Mouse (Mus musculus): ENCODE results near the gene Proz. TPM values are rescaled to one million over a fixed set of nuclear protein-coding genes. Genes with fewer than 3 reads are reported as not detected.
"Not testable (repeated sequence)": the region's sequence is repeated elsewhere in the genome, so short reads cannot be mapped to it uniquely, and the experiment has no call there.

The Proz gene
- polyA plus RNA-seq, 1 experiment, result 0.07 TPM

- H3K27me3 ChIP-seq (ENCODE audit: control insufficient read depth, insufficient read depth, low read length), result no peaks in the 10 kb centered on the region
- no peak for TF ChIP-seq CTCF (IDR thresholded peaks at IDR 0.05; ENCODE audit: control insufficient read depth, insufficient read depth, insufficient replicate concordance, low read depth, low read length)
- TF ChIP-seq POLR2A (IDR thresholded peaks at IDR 0.05; ENCODE audit: control insufficient read depth, low read depth, low read length), result no peak
- H3K27ac ChIP-seq (ENCODE audit: control insufficient read depth, insufficient read depth, low read depth, low read length), result no peak overlapping the region
- H3K4me3 ChIP-seq (ENCODE audit: control insufficient read depth, low read depth, low read length), result no peak overlapping the region
- H3K36me3 ChIP-seq (ENCODE audit: control insufficient read depth, insufficient read depth, low read length), result no peaks in the 10 kb centered on the region; the same call in 1 of the 2 replicates
- H3K4me1 ChIP-seq (ENCODE audit: control insufficient read depth, insufficient read depth, low read length), result no peaks in the 10 kb centered on the region
Observed at GRCm38 (mm10) chr8:13073255-13073654, 12.5 kb downstream of the Proz start.

GRCm38 (mm10) chr8:13075044-13075443 lies 14.3 kb downstream of the Proz start:
- Histone ChIP-seq H3K4me3 (ENCODE audit: control insufficient read depth, low read depth, low read length) (no peak overlapping the region), H3K27me3 (ENCODE audit: control insufficient read depth, insufficient read depth, low read length) (no peaks in the 10 kb centered on the region), H3K36me3 (ENCODE audit: control insufficient read depth, insufficient read depth, low read length) (no peaks in the 10 kb centered on the region; the same call in 1 of the 2 replicates), H3K27ac (ENCODE audit: control insufficient read depth, insufficient read depth, low read depth, low read length) (no peak overlapping the region), H3K4me1 (ENCODE audit: control insufficient read depth, insufficient read depth, low read length) (no peaks in the 10 kb centered on the region)
- TF ChIP-seq CTCF (IDR thresholded peaks at IDR 0.05; ENCODE audit: control insufficient read depth, insufficient read depth, insufficient replicate concordance, low read depth, low read length) (no peak), POLR2A (IDR thresholded peaks at IDR 0.05; ENCODE audit: control insufficient read depth, low read depth, low read length) (no peak)

GRCm38 (mm10) chr8:13075579-13075978 lies 14.9 kb downstream of the Proz start:
- H3K27me3 ChIP-seq (ENCODE audit: control insufficient read depth, insufficient read depth, low read length); H3K27ac ChIP-seq (ENCODE audit: control insufficient read depth, insufficient read depth, low read depth, low read length); H3K4me3 ChIP-seq (ENCODE audit: control insufficient read depth, low read depth, low read length); H3K36me3 ChIP-seq (ENCODE audit: control insufficient read depth, insufficient read depth, low read length); H3K4me1 ChIP-seq (ENCODE audit: control insufficient read depth, insufficient read depth, low read length): not testable (repeated sequence)

GRCm38 (mm10) chr8:13077542-13077941 lies 16.8 kb downstream of the Proz start:
- no peaks in the 10 kb centered on the region for H3K27me3 ChIP-seq (ENCODE audit: control insufficient read depth, insufficient read depth, low read length)
- H3K4me1 ChIP-seq (ENCODE audit: control insufficient read depth, insufficient read depth, low read length), result no peaks in the 10 kb centered on the region
- H3K4me3 ChIP-seq (ENCODE audit: control insufficient read depth, low read depth, low read length), result no peak overlapping the region
- no peaks in the 10 kb centered on the region; the same call in 1 of the 2 replicates for H3K36me3 ChIP-seq (ENCODE audit: control insufficient read depth, insufficient read depth, low read length)
- TF ChIP-seq POLR2A (IDR thresholded peaks at IDR 0.05; ENCODE audit: control insufficient read depth, low read depth, low read length) (no peak), CTCF (IDR thresholded peaks at IDR 0.05; ENCODE audit: control insufficient read depth, insufficient read depth, insufficient replicate concordance, low read depth, low read length) (no peak)
- H3K27ac ChIP-seq (ENCODE audit: control insufficient read depth, insufficient read depth, low read depth, low read length), result no peak overlapping the region

- Histone ChIP-seq H3K4me1 (ENCODE audit: control insufficient read depth, insufficient read depth, low read length) (peaks cover 2% of the 10 kb centered on the region; the same call in 1 of the 2 replicates), H3K27ac (ENCODE audit: control insufficient read depth, insufficient read depth, low read depth, low read length) (peak overlapping the region; percentile 85), H3K27me3 (ENCODE audit: control insufficient read depth, insufficient read depth, low read length) (no peaks in the 10 kb centered on the region), H3K36me3 (ENCODE audit: control insufficient read depth, insufficient read depth, low read length) (0 out of 2 replicates have a peak, but pooled peaks cover 1% of the 10 kb centered on the region), H3K4me3 (ENCODE audit: control insufficient read depth, low read depth, low read length) (peak overlapping the region; percentile 93)
- TF ChIP-seq CTCF (IDR thresholded peaks at IDR 0.05; ENCODE audit: control insufficient read depth, insufficient read depth, insufficient replicate concordance, low read depth, low read length) (no peak), POLR2A (IDR thresholded peaks at IDR 0.05; ENCODE audit: control insufficient read depth, low read depth, low read length) (peak; percentile 36; the same call in 1 of the 2 replicates)
Observed at GRCm38 (mm10) chr8:13104691-13105086, 44.0 kb downstream of the Proz start.

- Histone ChIP-seq H3K36me3 (ENCODE audit: control insufficient read depth, insufficient read depth, low read length) (no peaks in the 10 kb centered on the region), H3K4me3 (ENCODE audit: control insufficient read depth, low read depth, low read length) (peak within 1 kb of the TSS; percentile 93)
- TF ChIP-seq CTCF (IDR thresholded peaks at IDR 0.05; ENCODE audit: control insufficient read depth, insufficient read depth, insufficient replicate concordance, low read depth, low read length), result peak; percentile 44
- peak; percentile 64; the same call in 1 of the 2 replicates for TF ChIP-seq POLR2A (IDR thresholded peaks at IDR 0.05; ENCODE audit: control insufficient read depth, low read depth, low read length)
Observed at GRCm38 (mm10) chr8:13105087-13105881, 44.6 kb downstream of the Proz start, which contains the start of the genes Pcid2 and Cul4a. Gene Pcid2 (minus strand): TSS chr8:13105459. Gene Cul4a (plus strand): TSS chr8:13105621.

GRCm38 (mm10) chr8:13105908-13106551 lies 45.3 kb downstream of the Proz start:
- H3K27ac ChIP-seq (ENCODE audit: control insufficient read depth, insufficient read depth, low read depth, low read length), result peak overlapping the region; percentile 85
- peak overlapping the region; percentile 93 for H3K4me3 ChIP-seq (ENCODE audit: control insufficient read depth, low read depth, low read length)
- TF ChIP-seq POLR2A (IDR thresholded peaks at IDR 0.05; ENCODE audit: control insufficient read depth, low read depth, low read length), result no peak
- no peak for TF ChIP-seq CTCF (IDR thresholded peaks at IDR 0.05; ENCODE audit: control insufficient read depth, insufficient read depth, insufficient replicate concordance, low read depth, low read length)
- no peaks in the 10 kb centered on the region for H3K27me3 ChIP-seq (ENCODE audit: control insufficient read depth, insufficient read depth, low read length)
- H3K36me3 ChIP-seq (ENCODE audit: control insufficient read depth, insufficient read depth, low read length), result no peaks in the 10 kb centered on the region
- peaks cover 2% of the 10 kb centered on the region; the same call in 1 of the 2 replicates for H3K4me1 ChIP-seq (ENCODE audit: control insufficient read depth, insufficient read depth, low read length)

More at GRCm38 (mm10) chr8:13105087-13105881, 44.6 kb downstream of the Proz start, which contains the start of the genes Pcid2 and Cul4a:
- Histone ChIP-seq H3K4me1 (ENCODE audit: control insufficient read depth, insufficient read depth, low read length) (peaks cover 2% of the 10 kb centered on the region; the same call in 1 of the 2 replicates), H3K27me3 (ENCODE audit: control insufficient read depth, insufficient read depth, low read length) (no peaks in the 10 kb centered on the region), H3K27ac (ENCODE audit: control insufficient read depth, insufficient read depth, low read depth, low read length) (peak within 1 kb of the TSS; percentile 85)

All from testis, adult 2 months (tissue).